ENCODE assay signal across 9 mouse cellular contexts in genomic region chr14:105542486-105543145, GRCm38 (mm10).
A peak's percentile ranks its signal among the peaks of the same experiment; 100 is the strongest.
DNase-seq lines count a peak whose midpoint lies in the region; ATAC-seq lines count a peak whose summit lies in the region.
"Had no signal": no experiment of that assay in that cellular context is flagged by ENCODE, and none has a peak within 500 bp of the region (broad histone marks: within the 10 kb centered on the region; RNA-seq: fewer than 3 reads in every experiment).

No protein-coding gene starts in this region.

- peak overlapping the region; percentile 25; the same call in 1 of the 2 replicates for H3K9ac ChIP-seq in midbrain, embryonic 15.5 days

- H3K27me3 ChIP-seq in midbrain, embryonic 15.5 days (replicated peaks) = 0 out of 2 replicates have a peak, but pooled peaks cover 3% of the 10 kb centered on the region
- H3K27me3 ChIP-seq: Patski had no signal

- H3K4me1 ChIP-seq in midbrain, embryonic 15.5 days = peaks cover 10% of the 10 kb centered on the region

- H3K4me2 ChIP-seq in midbrain, embryonic 15.5 days = peak overlapping the region; percentile 49

- no peaks in the 10 kb centered on the region for H3K36me3 ChIP-seq in midbrain, embryonic 15.5 days (replicated peaks)

- WGBS in midbrain, embryonic 15.5 days = 3% methylated on average over 15 of the region's 15 CpGs

- peak overlapping the region; percentile 4; the same call in 1 of the 2 replicates for H3K27ac ChIP-seq in midbrain, embryonic 15.5 days

- peak; percentile 14 to 26 for DNase-seq in kidney, postnatal 4 days
- no peak for DNase-seq in kidney, postnatal 10 days
- DNase-seq in embryo, embryonic 11 days = peak; percentile 74
- DNase-seq in spleen, adult 18-20 months = no peak
- DNase-seq in kidney, adult 18-20 months = no peak
- DNase-seq in adrenal gland, postnatal 14 days = no peak

- H3K4me3 ChIP-seq in midbrain, embryonic 15.5 days = peak overlapping the region; percentile 29

- no peaks in the 10 kb centered on the region for H3K9me3 ChIP-seq in midbrain, embryonic 15.5 days

- ATAC-seq in hematopoietic stem cell, adult 5-6 weeks (replicated peaks in 1 of 2; ENCODE audit: insufficient read depth in 1 of 2, low FRiP score in 2 of 2, low TSS enrichment in 1 of 2, low read depth in 1 of 2, poor library complexity in 2 of 2, severe bottlenecking in 2 of 2) = peak; percentile 29 to 53; a peak in 3 of 4 replicates
- peak; percentile 68 for ATAC-seq in midbrain, embryonic 15.5 days (replicated peaks)
- ATAC-seq: Patski had no signal

Comparison
In these comparisons a context has a peak if more than half of its experiments do, and no peak if none do; other contexts are left out.
1. DNase-seq: peak in kidney, postnatal 4 days (2 of 2) and embryo, embryonic 11 days (single experiment); none in kidney, postnatal 10 days (single experiment), spleen, adult 18-20 months (0 of 2), kidney, adult 18-20 months (single experiment) and adrenal gland, postnatal 14 days (single experiment).